Mouse (Mus musculus) erythroblast, adult 5-6 weeks (primary cell): Measurements from ENCODE around the gene Atg9b. TPM values are rescaled to one million over a fixed set of nuclear protein-coding genes. Genes with fewer than 3 reads are reported as not detected.

ENCODE experiments used
- ATAC-seq: replicated peaks from 2 replicates; pipeline ENCODE4 v1.8.0; 2016; ENCODE audit warnings: moderate number of reproducible peaks, mild to moderate bottlenecking, moderate TSS enrichment, inconsistent platforms; ENCODE audit not compliant: poor library complexity, low FRiP score, severe bottlenecking
- total RNA-seq, 2 experiments: library from RNA; stranded (forward) in 1 of 2; stranded (reverse) in 1 of 2; fragments of 150-400 nt in 1 of 2; fragments of 200-764, 138-1000 nt in 1 of 2; gene quantifications; 2 replicates each; pipeline versions ENCODE4 v1.2.3 to v1.2.4; 2015 to 2017; ENCODE audit warnings: low replicate concordance in 2 of 2

Atg9b gene
- total RNA-seq (2015; ENCODE audit: low replicate concordance) (not detected in 2 replicates), total RNA-seq (2017; ENCODE audit: low replicate concordance) (not detected in 2 replicates)

DNA sequence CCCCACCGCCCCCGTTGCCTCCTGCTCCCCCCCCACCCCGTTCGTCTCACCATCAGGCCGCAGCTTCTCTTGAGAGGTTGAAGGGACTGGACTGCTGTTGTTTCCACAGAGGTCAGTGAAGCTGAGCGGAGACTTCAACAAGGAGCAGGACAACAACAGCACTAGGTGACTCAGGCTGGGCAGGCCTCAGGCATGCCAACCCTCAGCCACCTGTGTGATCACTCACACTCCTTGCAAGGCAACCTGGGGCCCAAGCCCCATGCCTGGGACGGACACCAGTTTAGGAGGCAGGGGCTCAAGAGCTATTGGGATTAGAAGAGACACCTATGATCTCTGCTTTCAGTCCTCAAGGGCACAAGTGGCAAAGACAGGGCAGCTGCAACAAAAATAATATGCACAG, at the start of gene Atg9b:
TSS of gene Atg9b (minus strand) at position 280 of the 400 bp plus-strand sequence.
- ATAC-seq: no peak

DNA sequence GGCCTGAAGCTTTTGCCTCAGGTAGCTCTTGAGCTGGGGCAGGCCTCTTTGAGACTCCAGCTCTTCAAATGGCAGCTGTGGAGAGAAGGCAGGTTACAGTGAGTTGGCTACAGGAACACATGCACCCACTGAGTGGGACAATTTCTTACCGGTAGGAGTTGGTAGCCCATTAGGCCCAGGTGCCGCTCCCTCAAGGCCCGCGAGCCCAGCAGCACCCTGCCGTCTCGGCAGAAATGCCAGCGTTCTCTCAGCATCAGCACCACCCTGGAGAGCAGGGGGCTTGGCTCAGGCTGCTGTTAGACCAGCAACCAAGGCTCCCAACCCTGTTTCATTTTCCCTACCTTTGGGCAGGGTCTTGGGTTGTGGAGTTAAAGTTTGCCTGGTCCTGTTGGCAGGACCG, 49.2 kb upstream of the Atg9b start:
- ATAC-seq: no peak

DNA sequence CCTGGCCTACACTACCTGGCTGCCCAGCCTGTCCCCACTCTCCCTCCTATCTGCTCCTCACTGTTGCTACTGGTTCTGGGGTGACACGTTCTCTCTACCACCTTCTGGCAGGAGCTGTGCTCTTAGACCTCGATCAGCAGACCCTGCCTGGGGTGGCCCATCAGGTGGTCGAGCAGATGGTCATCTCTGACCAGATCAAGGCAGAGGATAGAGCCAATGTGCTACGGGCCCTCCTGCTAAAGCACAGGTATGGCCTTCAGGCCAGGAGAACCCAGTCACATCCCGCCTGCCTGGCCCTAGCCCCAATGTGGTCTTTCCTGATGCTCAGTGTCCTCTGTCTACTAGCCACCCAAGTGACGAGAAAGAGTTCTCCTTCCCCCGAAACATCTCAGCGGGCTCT, 42.0 kb upstream of the Atg9b start:
- ATAC-seq: no peak

- no peak for ATAC-seq
Observed at GRCm38 (mm10) chr5:24428596-24428995, 36.7 kb upstream of the Atg9b start.

DNA sequence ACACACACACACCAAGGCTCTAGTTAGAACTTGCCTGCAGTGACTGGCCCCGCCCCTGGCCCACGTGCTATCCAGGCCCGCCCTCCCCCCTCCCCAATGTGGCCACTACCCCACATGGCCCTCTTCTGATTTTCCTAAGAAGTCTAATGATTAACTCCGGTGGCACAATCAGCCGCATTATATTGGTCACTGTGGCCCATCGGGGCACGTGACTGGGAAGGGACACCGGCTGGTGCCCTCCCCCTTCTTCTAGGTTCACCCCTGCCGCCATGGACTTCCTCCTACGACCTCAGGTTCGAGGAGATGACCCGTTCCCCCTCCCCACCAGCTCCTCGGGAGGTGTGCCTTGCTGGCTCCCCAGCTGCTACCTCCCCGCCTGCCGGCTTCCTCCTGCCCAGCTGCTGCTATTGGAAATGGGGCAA, 36.0 kb upstream of the Atg9b start:
- no peak for ATAC-seq

DNA sequence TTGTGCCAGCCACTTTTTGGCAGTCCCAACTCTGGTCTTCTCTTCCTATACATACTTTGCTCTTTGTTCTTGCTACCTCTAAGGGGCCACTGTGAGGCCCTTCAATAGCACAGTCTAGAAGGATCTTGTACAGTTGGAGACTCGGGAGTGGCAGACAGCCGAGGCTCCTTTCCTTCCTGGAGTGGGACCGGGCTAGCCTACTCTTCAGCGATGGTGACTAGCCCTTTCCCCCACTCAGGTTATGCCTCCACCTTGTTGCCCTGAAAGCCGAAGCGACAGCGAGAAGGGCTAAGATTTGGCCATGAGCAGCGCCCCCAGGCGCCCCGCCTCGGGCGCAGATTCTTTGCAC, 35.3 kb upstream of the Atg9b start:
- ATAC-seq: no peak

GRCm38 (mm10) chr5:24426556-24427284, 34.8 kb upstream of the Atg9b start:
- no peak for ATAC-seq

GRCm38 (mm10) chr5:24426037-24426432, 34.1 kb upstream of the Atg9b start:
- ATAC-seq: no peak

- no peak for ATAC-seq
Observed at GRCm38 (mm10) chr5:24425421-24426036, 33.6 kb upstream of the Atg9b start.

DNA sequence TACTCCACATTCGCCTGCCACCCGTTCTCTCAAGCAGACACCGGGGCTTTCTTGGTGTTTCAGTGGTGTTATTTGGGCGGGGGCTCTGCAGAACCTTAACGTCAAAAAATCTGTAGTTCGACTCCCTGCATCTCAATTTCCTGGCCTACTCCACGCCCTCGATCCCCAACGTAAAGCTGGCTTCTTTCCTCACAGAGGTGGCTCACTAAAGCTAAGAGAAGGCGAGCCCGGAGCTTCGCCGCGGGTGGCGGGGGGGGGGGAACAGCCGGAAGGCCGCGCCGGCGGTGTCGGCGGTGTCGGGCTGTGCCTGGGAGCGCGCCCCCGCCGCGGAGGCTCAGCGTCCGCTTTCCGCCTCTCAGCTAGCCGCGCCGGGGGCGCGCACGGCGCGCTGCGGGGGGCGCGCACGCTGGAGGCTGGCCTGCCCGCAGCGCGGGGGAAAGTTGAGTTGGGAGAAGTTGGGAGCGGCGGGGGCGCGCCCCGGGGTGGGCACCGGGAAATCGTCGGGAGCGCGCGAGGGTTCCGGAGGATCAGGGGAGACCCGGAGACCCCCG, 33.0 kb upstream of the Atg9b start:
- no peak for ATAC-seq

GRCm38 (mm10) chr5:24424004-24424781, 32.2 kb upstream of the Atg9b start:
- ATAC-seq: peak; percentile 53

DNA sequence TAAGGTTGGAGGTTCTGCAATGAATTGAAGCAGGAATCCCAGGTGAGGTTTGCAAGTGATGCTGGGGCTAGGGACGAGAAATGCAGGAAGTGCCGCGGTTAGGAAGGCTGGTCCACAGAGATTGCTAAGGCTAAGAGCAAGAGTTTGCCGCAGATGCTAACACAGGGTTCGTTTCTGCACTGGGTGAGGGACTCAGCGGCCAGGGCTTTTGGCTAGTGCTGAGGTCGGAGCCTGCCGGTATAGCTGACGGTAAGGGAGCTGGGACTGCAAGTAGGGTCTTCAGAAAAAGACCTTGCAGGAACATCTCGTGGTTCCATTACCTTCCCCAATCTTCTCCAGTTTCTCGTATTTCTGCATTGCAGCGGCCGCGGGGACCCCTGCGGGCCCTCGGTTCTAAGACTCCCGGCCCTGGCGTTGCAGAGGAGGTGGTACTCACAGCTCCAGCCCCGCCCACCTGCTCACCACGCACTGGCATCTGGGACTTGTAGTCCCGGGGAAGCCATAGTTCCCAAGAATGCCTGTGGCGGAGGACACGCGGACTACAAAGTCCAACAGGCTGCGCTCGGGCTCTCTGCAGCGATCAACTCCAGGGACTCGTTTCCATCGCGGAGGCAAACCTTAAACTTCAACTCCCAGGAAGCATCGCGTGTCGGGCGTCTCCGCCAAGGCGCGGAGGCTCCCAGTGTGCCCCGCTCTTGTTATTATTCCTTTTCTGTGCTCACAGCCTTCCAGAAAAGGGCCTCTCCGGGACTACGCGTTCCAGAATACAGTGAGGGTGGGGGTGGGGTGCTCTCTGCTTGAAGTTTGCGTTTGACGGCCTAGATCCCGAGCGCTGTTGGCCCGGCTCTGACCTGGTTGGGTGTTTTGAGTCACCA, 31.4 kb upstream of the Atg9b start, which contains the start of the genes Cdk5 and Slc4a2:
TSS of gene Cdk5 (minus strand) at position 402 of the 875 bp plus-strand sequence.
TSS of gene Slc4a2 (plus strand) at position 709 of the 875 bp plus-strand sequence.
- peak; percentile 89 for ATAC-seq

DNA sequence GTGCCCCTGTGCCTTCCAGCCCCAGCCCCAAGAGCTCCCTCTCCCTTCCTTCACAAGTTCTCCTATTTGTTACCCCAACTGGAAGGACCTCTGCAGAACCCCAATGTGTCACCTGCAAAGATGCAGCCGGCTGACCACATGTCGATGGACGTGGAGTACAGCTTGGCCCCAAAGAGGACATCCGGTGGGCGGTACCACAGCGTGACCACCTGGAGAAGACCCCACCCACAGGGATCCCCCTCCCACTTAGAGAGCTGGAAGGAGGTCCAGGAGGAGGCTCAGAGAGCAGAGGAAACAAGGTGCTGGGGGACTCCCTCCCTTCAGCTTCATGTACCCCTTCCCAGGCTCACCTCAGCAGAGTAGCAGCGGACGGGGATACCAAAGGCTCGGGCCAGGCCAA, 28.4 kb upstream of the Atg9b start:
- no peak for ATAC-seq

GRCm38 (mm10) chr5:24417587-24417986, 25.6 kb upstream of the Atg9b start:
- no peak for ATAC-seq

GRCm38 (mm10) chr5:24416222-24416736, 24.3 kb upstream of the Atg9b start:
- ATAC-seq: peak; percentile 34; the same call in 1 of the 2 replicates

DNA sequence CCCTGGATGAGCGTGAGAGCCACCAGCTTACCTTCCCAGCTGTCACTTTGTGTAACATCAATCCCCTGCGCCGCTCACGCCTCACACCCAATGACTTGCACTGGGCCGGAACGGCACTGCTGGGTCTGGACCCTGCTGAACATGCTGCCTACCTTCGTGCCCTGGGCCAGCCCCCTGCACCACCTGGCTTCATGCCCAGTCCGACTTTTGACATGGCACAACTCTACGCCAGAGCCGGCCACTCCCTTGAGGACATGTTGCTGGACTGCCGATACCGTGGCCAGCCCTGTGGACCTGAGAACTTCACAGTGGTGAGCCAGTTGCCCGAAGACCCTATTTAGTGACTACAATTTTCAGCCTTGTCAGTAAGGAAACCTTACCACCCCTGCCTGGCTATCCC, 22.0 kb upstream of the Atg9b start:
- ATAC-seq: no peak

GRCm38 (mm10) chr5:24413042-24413693, 21.2 kb upstream of the Atg9b start, which contains the start of gene Asic3:
TSS of gene Asic3 (plus strand) at chr5:24413392.
- ATAC-seq: no peak

GRCm38 (mm10) chr5:24412063-24412462, 20.1 kb upstream of the Atg9b start:
- ATAC-seq: no peak

- ATAC-seq: no peak
Observed at GRCm38 (mm10) chr5:24409466-24409865, 17.5 kb upstream of the Atg9b start.
